Mouse (Mus musculus) liver, adult 2 months (tissue): Measurements from ENCODE around the gene Nsun7.

Experiments
- CTCF ChIP-seq: fragments of 200-500 bp; IDR thresholded peaks from 2 replicates; pipeline ENCODE4 v1.5.1; 2011; ENCODE audit warnings: low read depth, low read length, control low read depth
- POLR2A ChIP-seq: fragments of 200-500 bp; IDR thresholded peaks from 2 replicates; pipeline ENCODE4 v1.6.1; 2011; ENCODE audit warnings: low read length, control low read depth; ENCODE audit not compliant: insufficient read depth; ENCODE audit errors: extremely low read depth

DNA sequence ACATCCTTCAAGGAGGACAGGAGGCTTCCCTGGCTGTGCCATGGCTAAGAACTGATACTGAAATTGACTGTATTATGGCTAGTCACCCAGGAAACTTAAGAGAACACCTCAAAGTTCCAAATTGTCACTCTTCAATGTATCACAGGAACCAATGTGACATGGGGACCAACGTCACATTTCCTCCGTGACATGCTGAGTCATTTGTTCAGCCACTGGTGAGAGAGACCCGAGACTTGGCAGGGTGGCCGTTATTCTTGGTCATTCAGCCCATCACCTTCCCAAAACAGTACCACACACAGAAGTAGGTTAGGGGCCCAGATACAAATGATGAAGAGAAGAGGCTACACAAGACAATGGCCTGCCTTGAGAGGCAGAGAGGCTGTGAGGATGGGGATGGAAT lies 63.4 kb downstream of the Nsun7 start:
- TF ChIP-seq POLR2A = no peak
- TF ChIP-seq CTCF = no peak
